Mouse (Mus musculus): ENCODE measurements around the gene Frmd4a.
A peak's percentile ranks its signal among the peaks of the same experiment; 100 is the strongest.

Frmd4a gene

GRCm38 (mm10) chr2:4445629-4446400, 428.3 kb downstream of the Frmd4a start:
- DNase-seq (ENCODE audit: low spot score): no peak

GRCm38 (mm10) chr2:4449860-4450480, 432.5 kb downstream of the Frmd4a start:
- no peak for DNase-seq (ENCODE audit: low spot score)

- peak; percentile 89 for DNase-seq (ENCODE audit: low spot score)
Measured at GRCm38 (mm10) chr2:4452590-4453400, 435.3 kb downstream of the Frmd4a start.

GRCm38 (mm10) chr2:4455097-4456025, 437.8 kb downstream of the Frmd4a start:
- DNase-seq (ENCODE audit: low spot score): no peak

GRCm38 (mm10) chr2:4460897-4461296, 443.4 kb downstream of the Frmd4a start:
- DNase-seq (ENCODE audit: low spot score): no peak

GRCm38 (mm10) chr2:4461514-4461913, 444.0 kb downstream of the Frmd4a start:
- DNase-seq (ENCODE audit: low spot score): peak; percentile 78

GRCm38 (mm10) chr2:4462480-4462879, 445.0 kb downstream of the Frmd4a start:
- peak; percentile 75 for DNase-seq (ENCODE audit: low spot score)

GRCm38 (mm10) chr2:4466084-4466483, 448.6 kb downstream of the Frmd4a start:
- no peak for DNase-seq (ENCODE audit: low spot score)

GRCm38 (mm10) chr2:4467314-4467713, 449.8 kb downstream of the Frmd4a start:
- DNase-seq (ENCODE audit: low spot score): no peak

- no peak for DNase-seq (ENCODE audit: low spot score)
Measured at GRCm38 (mm10) chr2:4472760-4473480, 455.4 kb downstream of the Frmd4a start.

GRCm38 (mm10) chr2:4473866-4474538, 456.5 kb downstream of the Frmd4a start:
- no peak for DNase-seq (ENCODE audit: low spot score)

GRCm38 (mm10) chr2:4474539-4474937, 457.0 kb downstream of the Frmd4a start:
- DNase-seq (ENCODE audit: low spot score): no peak

GRCm38 (mm10) chr2:4475991-4476390, 458.5 kb downstream of the Frmd4a start:
- no peak for DNase-seq (ENCODE audit: low spot score)

GRCm38 (mm10) chr2:4476608-4477007, 459.1 kb downstream of the Frmd4a start:
- no peak for DNase-seq (ENCODE audit: low spot score)

GRCm38 (mm10) chr2:4477311-4477710, 459.8 kb downstream of the Frmd4a start:
- no peak for DNase-seq (ENCODE audit: low spot score)

- no peak for DNase-seq (ENCODE audit: low spot score)
Measured at GRCm38 (mm10) chr2:4480180-4480579, 462.7 kb downstream of the Frmd4a start.

- peak; percentile 33 for DNase-seq (ENCODE audit: low spot score)
Measured at GRCm38 (mm10) chr2:4481154-4481553, 463.6 kb downstream of the Frmd4a start.

- no peak for DNase-seq (ENCODE audit: low spot score)
Measured at GRCm38 (mm10) chr2:4486185-4486584, 468.7 kb downstream of the Frmd4a start.

GRCm38 (mm10) chr2:4487280-4487679, 469.8 kb downstream of the Frmd4a start:
- no peak for DNase-seq (ENCODE audit: low spot score)

GRCm38 (mm10) chr2:4490845-4491244, 473.3 kb downstream of the Frmd4a start:
- DNase-seq (ENCODE audit: low spot score): no peak
